Mouse (Mus musculus) ovary, postnatal 36 days (tissue): ENCODE measurements around the gene Ank3.

ENCODE experiments used
- DNase-seq: peaks from one replicate; pipeline ENCODE4 v3.0.0; 2022; ENCODE audit warnings: low spot score, mixed read lengths

The Ank3 gene

GRCm38 (mm10) chr10:69781491-69781890 is 382.9 kb downstream of the Ank3 start:
- DNase-seq = peak; percentile 50

DNA sequence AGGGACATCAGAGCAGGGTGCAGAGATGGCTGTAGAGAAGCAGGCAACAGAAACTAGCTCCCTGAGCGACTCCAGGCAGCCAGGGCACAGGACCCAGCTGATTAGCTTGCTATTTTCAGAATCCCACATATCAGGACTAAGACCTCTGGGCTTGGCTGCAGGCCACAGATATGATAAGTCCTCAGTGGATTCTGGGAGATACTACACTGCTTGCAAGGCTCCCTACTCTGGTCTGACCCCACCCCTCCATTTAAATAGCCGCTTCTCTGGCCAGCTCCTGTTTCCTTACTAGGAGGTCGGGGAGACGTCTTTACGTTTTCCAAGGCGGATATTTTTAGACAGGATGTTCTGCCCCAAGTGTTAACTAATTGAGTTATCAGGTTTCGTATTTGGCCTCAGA is 386.7 kb downstream of the Ank3 start:
- DNase-seq = peak; percentile 26

DNA sequence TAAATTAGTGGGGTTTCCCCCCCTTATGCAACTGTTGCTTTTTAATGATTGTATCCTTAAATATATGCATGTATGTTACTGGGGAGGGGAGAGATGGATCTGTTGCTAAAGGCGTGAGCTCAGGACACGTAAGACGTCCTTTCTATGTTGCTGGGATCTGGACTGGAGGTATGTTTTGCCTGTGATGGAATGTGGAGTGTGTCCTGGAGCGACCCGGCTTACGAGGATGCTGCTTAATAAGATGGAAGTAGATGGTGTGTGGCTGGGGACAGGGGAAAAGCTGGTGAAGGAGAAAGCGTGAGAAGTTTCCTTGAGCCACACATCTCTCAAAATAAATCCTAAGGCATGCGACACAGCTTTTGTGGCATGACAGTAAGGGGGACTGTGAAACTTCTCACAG is 387.1 kb downstream of the Ank3 start:
- DNase-seq = no peak

GRCm38 (mm10) chr10:69786220-69786993 is 387.8 kb downstream of the Ank3 start:
- no peak for DNase-seq

DNA sequence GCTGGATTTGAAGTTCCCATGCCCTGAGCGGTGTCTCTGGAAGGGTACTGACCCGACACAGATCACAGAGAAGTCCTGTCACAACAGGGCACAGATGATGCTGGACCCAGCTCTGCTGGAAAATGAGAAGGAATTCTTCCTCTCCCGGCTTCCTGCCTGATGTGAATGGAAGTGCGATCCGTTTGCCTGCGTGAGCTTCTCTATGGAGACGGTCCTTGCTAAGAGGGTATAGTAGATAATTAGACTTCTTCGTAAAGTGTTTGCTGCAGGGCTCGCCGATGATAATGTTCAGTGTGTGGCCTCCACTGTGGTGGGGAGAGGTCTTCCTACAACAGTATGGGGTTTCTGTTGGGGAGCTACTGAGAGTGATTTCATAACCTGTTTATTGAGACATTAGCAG is 388.8 kb downstream of the Ank3 start:
- DNase-seq = no peak

DNA sequence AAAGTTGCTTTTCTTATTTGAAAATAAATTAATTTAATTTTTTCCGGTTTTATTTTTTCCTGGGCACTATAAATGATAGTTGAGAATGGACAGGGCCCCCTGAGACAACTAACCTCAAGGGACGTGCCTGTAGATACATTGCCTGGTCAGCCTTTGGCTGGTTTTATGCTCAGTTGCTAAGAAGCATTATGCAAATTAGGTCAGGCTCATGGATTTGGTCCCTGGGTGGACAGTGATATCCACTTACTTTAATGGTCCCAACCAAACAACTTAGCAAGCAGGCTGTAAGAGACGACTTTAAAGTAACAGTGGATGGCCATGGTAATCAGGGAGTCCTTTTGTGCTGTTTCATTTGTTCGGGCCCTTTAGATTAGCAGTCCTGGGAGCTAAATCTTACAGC is 392.0 kb downstream of the Ank3 start:
- no peak for DNase-seq

GRCm38 (mm10) chr10:69791951-69792350 is 393.4 kb downstream of the Ank3 start:
- DNase-seq = no peak

- DNase-seq = no peak
These were observed 393.8 kb downstream of the Ank3 start for GRCm38 (mm10) chr10:69792400-69792799.

GRCm38 (mm10) chr10:69793079-69793478 is 394.5 kb downstream of the Ank3 start:
- DNase-seq = peak; percentile 25

DNA sequence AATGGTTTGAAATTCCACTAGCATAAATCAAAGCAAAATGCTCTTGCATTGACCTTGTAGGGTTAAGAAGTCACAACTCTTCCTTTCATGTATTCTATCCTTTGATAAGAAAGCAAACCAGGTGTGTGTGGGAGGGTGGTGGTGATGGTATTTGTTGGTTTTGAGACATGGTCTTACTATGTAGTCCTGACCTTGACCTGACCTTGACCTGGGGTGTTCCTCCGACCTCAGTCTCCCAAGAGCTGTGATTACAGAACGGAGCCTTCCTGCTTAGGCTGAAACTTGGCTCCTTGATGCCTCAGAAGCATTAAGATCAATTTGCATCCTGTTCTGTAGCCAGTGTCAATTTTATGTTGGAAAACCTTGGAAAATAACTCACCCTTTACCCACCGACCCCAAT is 397.1 kb downstream of the Ank3 start:
- DNase-seq = no peak

GRCm38 (mm10) chr10:69796421-69796886 is 397.9 kb downstream of the Ank3 start:
- no peak for DNase-seq

DNA sequence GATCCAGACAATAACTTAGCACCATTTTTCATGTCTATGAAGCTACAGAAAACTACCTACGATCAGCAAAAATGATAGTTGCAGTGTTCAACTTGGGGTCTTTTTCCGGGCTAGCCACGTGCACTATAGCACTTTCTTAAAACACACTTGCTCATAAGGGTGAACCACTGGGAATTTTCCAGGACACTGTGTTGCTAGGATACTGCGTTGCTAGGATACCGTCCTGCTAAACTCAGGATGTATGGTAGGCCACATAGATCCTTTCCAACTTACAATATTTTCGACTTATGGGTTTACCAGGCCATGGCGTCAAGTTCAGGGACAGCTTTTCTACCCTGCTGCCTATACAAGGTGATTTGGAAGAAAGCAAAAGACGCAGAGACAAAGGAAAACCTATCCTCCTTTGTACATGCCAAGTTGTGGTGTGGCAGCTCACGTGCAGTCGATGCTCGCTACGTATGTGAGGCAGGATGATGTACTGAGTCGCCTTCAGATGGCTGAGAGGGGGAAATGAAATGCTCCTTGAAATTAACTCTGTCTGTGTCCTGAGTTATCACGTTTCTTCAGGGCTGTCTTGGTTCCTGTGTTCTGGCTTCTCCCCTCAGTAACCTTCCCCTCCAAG is 404.7 kb downstream of the Ank3 start:
- no peak for DNase-seq

DNA sequence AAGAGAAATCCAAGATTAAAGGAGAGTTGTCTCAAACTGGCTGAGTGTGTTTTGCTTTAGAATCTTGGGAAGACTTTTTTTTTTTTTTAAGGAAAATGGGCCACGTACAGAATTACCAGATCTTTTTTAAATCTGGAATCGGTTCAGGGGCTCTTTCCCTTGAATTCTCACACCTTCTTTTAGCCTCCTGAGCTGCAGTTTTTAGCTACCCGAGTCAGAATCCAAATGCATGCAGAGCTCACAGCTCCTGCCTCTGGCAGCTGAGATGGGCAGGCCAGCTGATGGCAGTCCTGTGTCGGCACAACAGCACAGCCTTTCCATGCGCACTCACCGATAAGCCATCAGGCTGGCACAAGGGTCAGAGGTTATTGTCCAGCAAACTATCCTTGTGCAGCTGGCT is 406.0 kb downstream of the Ank3 start:
- no peak for DNase-seq

- no peak for DNase-seq
These were observed 412.2 kb downstream of the Ank3 start for GRCm38 (mm10) chr10:69810785-69811184.

DNA sequence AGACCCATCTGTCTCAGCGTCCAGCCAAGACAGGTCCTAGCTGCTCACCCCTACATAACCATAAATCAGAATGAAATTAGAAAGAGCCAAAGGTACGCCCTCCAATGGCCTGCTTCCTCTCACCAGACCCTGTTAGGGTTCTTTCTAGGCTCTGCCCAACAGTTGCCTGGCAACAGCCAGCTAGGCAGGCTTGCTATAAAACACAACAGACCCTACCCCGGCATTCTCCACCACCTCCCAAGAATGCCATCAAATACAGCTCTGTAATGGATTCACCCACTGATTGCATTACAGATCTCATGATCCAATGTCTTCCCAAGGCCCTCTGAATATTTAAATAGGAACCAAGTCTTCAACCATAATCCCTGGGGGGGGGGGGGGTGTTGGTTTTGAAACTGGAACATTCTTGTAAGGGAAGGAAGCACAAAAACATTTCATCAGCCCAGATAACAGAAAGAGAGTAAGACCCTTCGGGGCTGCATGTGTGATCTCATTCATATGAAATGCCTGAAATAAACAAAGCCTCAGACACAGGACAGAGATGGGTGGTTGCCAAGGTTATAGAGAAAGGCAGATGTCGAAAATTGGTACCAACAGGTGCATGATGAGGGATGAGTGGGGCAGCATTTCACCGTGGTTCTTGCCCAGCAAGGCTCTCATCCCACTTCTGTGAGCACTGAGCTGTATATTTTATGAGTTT is 415.4 kb downstream of the Ank3 start:
- no peak for DNase-seq

GRCm38 (mm10) chr10:69821245-69821644 is 422.7 kb downstream of the Ank3 start:
- no peak for DNase-seq

DNA sequence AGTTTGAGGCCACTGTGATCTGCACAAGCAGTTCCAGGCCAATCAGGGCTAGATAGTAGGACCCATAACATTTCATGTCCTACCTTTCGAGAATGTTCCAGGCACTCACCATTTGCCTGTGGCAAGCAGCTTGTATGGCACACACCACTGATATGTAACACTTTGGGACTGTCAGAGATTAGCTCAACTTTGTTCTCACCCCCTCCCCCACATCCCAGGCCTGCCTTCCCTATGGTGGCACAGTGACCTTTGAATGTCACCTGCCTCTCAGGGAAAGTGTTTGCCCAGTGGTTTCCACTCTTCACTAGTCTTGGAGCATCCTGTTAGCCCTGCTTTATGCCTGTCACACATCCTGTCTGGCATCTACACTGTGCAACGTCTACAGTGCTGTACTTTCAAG is 430.2 kb downstream of the Ank3 start:
- no peak for DNase-seq

DNA sequence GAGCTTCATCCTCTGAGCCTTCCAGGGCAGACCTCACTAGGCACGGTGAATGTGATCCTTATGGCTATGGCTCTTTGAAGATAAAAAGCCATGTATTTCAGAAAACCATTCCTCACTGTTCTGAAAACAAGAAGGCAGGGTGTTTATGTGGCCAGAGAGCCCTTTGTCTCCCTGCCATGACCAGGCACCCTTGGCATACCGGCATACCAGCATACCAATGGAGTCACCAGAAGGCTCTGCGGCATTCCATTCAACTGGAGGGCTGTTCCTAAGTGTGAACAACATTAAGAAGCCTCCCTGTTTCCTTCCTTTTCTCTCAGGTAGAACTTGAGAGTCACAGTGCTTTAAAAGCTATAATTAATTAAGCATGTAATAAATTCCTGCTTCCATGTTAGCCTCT is 430.7 kb downstream of the Ank3 start:
- no peak for DNase-seq

DNA sequence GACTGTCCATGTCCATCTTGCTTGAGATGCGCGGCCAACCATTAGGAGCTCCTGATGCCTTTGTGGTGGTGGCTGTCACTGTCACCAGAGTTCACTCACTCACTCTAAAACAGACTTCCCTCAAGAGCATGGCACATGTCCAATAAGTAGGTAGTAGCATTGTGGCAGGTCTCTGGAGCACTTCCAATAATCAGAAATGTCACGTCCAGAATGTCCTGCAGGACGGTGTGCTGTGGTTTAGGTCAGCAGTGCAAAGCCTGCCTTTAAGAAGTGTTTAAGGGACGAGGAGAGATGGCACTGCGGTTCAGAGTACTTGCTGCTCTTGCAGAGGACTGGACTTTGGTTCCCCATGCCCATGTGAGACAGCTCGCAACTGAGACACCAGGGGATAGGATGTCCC is 433.0 kb downstream of the Ank3 start:
- DNase-seq = no peak

GRCm38 (mm10) chr10:69832241-69832640 is 433.7 kb downstream of the Ank3 start:
- no peak for DNase-seq

DNA sequence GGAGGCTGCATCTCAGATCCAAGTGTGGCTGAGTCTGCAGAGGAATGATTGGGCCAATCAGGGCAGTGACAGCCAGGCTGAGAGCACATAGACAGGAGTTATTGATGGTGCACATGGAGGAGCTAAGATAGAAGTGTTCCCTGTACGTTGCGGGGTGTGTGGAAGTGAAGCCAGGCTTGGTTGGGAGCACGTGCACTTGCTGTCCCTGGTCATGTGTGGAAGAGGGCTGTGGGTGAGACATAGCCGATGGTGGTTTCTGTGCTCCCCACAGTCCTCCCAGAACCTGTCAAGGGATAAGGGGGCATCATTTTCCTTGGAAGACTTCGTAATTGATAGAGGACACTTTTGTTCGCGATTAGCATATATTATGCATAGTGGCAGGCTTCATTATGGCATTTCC is 434.2 kb downstream of the Ank3 start:
- no peak for DNase-seq

DNA sequence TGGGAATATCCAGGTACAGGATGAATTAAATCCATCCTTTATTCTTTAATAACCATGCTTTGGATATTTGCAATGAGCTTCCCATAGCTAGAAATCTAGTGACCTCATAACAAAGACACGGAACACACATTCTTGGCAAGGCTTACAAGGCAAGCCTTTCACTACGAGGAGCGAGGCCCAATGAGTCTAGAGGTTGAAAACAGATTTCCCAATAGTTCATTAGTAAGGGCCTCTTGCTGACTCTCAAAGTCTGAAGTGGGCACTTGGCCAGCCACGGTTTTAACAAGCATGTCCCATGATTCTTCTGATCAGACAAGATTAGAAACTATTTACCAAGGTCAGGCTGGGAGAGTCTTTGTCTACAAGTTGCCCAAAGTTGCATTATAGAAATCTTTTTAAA is 436.1 kb downstream of the Ank3 start:
- peak; percentile 43 for DNase-seq

- DNase-seq = peak; percentile 12
These were observed 447.2 kb downstream of the Ank3 start for GRCm38 (mm10) chr10:69845749-69846148.
